Mouse (Mus musculus) erythroblast, embryonic 14.5 days (primary cell): ENCODE measurements around the gene Nkain4. TPM values are rescaled to one million over a fixed set of nuclear protein-coding genes. Genes with fewer than 3 reads are reported as not detected.

Experiments used
- H3K27me3 ChIP-seq: 2 replicates; pipeline ENCODE4 v1.6.1; 2012; ENCODE audit warnings: inconsistent platforms; ENCODE audit not compliant: control insufficient read depth
- H3K36me3 ChIP-seq: 2 replicates; pipeline ENCODE4 v1.6.1; 2012; ENCODE audit warnings: mild to moderate bottlenecking, inconsistent platforms; ENCODE audit not compliant: control insufficient read depth
- H3K4me1 ChIP-seq: 2 replicates; pipeline ENCODE4 v1.6.1; 2012; ENCODE audit warnings: inconsistent platforms; ENCODE audit not compliant: control insufficient read depth
- H3K4me3 ChIP-seq: replicated peaks from 2 replicates; pipeline ENCODE3; 2012; ENCODE audit warnings: moderate library complexity, mild to moderate bottlenecking, inconsistent platforms
- H3K9me3 ChIP-seq: 2 replicates; pipeline ENCODE4 v1.6.1; 2012; ENCODE audit warnings: low read length, inconsistent platforms, mixed read lengths; ENCODE audit not compliant: control insufficient read depth
- GATA1 ChIP-seq: IDR thresholded peaks from 2 replicates; pipeline ENCODE4 v1.6.1; 2012; ENCODE audit warnings: low read length, inconsistent platforms, mixed read lengths
- TAL1 ChIP-seq: IDR thresholded peaks from 3 replicates; pipeline ENCODE4 v1.6.1; 2012; ENCODE audit warnings: low read length, inconsistent platforms, mixed read lengths
- polyA plus RNA-seq: library from polyadenylated mRNA; stranded (reverse); fragments of >175 nt; gene quantifications from 2 replicates; pipeline ENCODE4 v1.2.3, GENCODE M21; 2012

Nkain4 gene
- polyA plus RNA-seq, 1 experiment, result not detected

- Histone ChIP-seq H3K36me3 (peaks cover 14% of the 10 kb centered on the region), H3K4me3 (no peak overlapping the region), H3K9me3 (no peaks in the 10 kb centered on the region), H3K27me3 (no peaks in the 10 kb centered on the region), H3K4me1 (no peaks in the 10 kb centered on the region; the same call in 1 of the 2 replicates)
- TF ChIP-seq TAL1 (no peak), GATA1 (no peak)
These were observed 32.5 kb upstream of the Nkain4 start for GRCm38 (mm10) chr2:180987001-180987400.

- no peaks in the 10 kb centered on the region for H3K9me3 ChIP-seq
- TF ChIP-seq GATA1, result no peak
- TF ChIP-seq TAL1, result no peak
- no peak within 1 kb of the TSS for H3K4me3 ChIP-seq
These were observed 31.9 kb upstream of the Nkain4 start, which contains the start of gene Col20a1 for GRCm38 (mm10) chr2:180986449-180986848. Col20a1 (plus strand) TSS chr2:180986535.

GRCm38 (mm10) chr2:180985635-180986034, 31.1 kb upstream of the Nkain4 start:
- TF ChIP-seq GATA1, result no peak
- TF ChIP-seq TAL1, result no peak
- H3K27me3 ChIP-seq, result no peaks in the 10 kb centered on the region
- H3K9me3 ChIP-seq, result no peaks in the 10 kb centered on the region
- no peaks in the 10 kb centered on the region; the same call in 1 of the 2 replicates for H3K4me1 ChIP-seq
- H3K4me3 ChIP-seq, result no peak overlapping the region
- H3K36me3 ChIP-seq, result peaks cover 28% of the 10 kb centered on the region

More at GRCm38 (mm10) chr2:180986449-180986848, 31.9 kb upstream of the Nkain4 start, which contains the start of gene Col20a1:
- peaks cover 19% of the 10 kb centered on the region for H3K36me3 ChIP-seq
- H3K27me3 ChIP-seq, result no peaks in the 10 kb centered on the region
- no peaks in the 10 kb centered on the region; the same call in 1 of the 2 replicates for H3K4me1 ChIP-seq

GRCm38 (mm10) chr2:180981133-180981532, 26.6 kb upstream of the Nkain4 start:
- no peak for TF ChIP-seq TAL1
- Histone ChIP-seq H3K4me3 (no peak overlapping the region), H3K27me3 (no peaks in the 10 kb centered on the region), H3K36me3 (peaks cover 73% of the 10 kb centered on the region), H3K9me3 (no peaks in the 10 kb centered on the region), H3K4me1 (no peaks in the 10 kb centered on the region; the same call in 1 of the 2 replicates)

- peaks cover 34% of the 10 kb centered on the region for H3K36me3 ChIP-seq
- peak within 1 kb of the TSS; percentile 80 for H3K4me3 ChIP-seq
- TF ChIP-seq GATA1, result no peak
- TF ChIP-seq TAL1, result no peak
- H3K27me3 ChIP-seq, result no peaks in the 10 kb centered on the region
- H3K9me3 ChIP-seq, result no peaks in the 10 kb centered on the region
- peaks cover 45% of the 10 kb centered on the region for H3K4me1 ChIP-seq
These were observed 12.7 kb upstream of the Nkain4 start, which contains the start of gene Arfgap1 for GRCm38 (mm10) chr2:180967010-180967763. Arfgap1 (plus strand) TSS chr2:180967225.

GRCm38 (mm10) chr2:180966092-180966882, 11.8 kb upstream of the Nkain4 start:
- no peaks in the 10 kb centered on the region for H3K27me3 ChIP-seq
- peaks cover 25% of the 10 kb centered on the region for H3K36me3 ChIP-seq
- H3K4me1 ChIP-seq, result peaks cover 51% of the 10 kb centered on the region
- H3K4me3 ChIP-seq, result peak overlapping the region; percentile 80
- H3K9me3 ChIP-seq, result no peaks in the 10 kb centered on the region
- TF ChIP-seq GATA1 (no peak), TAL1 (no peak)

- peaks cover 48% of the 10 kb centered on the region for H3K4me1 ChIP-seq
- no peak overlapping the region for H3K4me3 ChIP-seq
- peaks cover 3% of the 10 kb centered on the region for H3K36me3 ChIP-seq
- H3K9me3 ChIP-seq, result no peaks in the 10 kb centered on the region
- no peak for TF ChIP-seq GATA1
- TF ChIP-seq TAL1, result no peak
- H3K27me3 ChIP-seq, result peaks cover 2% of the 10 kb centered on the region; the same call in 1 of the 2 replicates
These were observed 9.5 kb upstream of the Nkain4 start for GRCm38 (mm10) chr2:180963956-180964355.

GRCm38 (mm10) chr2:180962616-180963308, 8.3 kb upstream of the Nkain4 start:
- Histone ChIP-seq H3K4me1 (peaks cover 38% of the 10 kb centered on the region), H3K9me3 (no peaks in the 10 kb centered on the region), H3K4me3 (no peak overlapping the region), H3K36me3 (no peaks in the 10 kb centered on the region), H3K27me3 (peaks cover 7% of the 10 kb centered on the region; the same call in 1 of the 2 replicates)
- no peak for TF ChIP-seq GATA1
- TF ChIP-seq TAL1, result no peak

GRCm38 (mm10) chr2:180960187-180960586, 5.7 kb upstream of the Nkain4 start:
- Histone ChIP-seq H3K36me3 (no peaks in the 10 kb centered on the region), H3K9me3 (no peaks in the 10 kb centered on the region)
- TF ChIP-seq GATA1 (no peak), TAL1 (no peak)

More at GRCm38 (mm10) chr2:180960187-180960586, 5.7 kb upstream of the Nkain4 start:
- peaks cover 27% of the 10 kb centered on the region for H3K27me3 ChIP-seq
- no peak overlapping the region for H3K4me3 ChIP-seq
- H3K4me1 ChIP-seq, result peaks cover 23% of the 10 kb centered on the region
